Mouse (Mus musculus): ENCODE measurements around the gene Thrb.

Gene Thrb

DNA sequence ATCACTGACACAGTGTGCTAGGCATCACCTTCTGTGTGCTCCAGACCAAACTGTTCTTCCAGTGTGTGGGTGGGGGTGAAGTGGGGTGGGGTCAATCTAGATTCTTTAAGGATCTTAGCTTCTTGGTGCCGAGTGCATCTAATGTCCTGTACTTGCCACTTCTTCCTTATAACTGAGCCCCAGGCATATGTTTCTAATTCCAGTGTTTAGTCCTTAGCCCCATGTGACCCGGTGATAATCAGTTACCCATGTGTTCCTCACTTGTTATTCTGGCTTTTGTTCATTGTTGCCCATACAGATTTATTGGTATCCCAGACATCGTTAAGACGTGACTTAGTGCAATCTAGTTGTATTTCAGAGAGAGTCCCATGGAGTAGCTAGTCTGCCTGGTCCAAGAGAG lies 121.9 kb downstream of the Thrb start:
- no peak for DNase-seq (ENCODE audit: low read depth in 1 of 2, low spot score in 2 of 2)

DNA sequence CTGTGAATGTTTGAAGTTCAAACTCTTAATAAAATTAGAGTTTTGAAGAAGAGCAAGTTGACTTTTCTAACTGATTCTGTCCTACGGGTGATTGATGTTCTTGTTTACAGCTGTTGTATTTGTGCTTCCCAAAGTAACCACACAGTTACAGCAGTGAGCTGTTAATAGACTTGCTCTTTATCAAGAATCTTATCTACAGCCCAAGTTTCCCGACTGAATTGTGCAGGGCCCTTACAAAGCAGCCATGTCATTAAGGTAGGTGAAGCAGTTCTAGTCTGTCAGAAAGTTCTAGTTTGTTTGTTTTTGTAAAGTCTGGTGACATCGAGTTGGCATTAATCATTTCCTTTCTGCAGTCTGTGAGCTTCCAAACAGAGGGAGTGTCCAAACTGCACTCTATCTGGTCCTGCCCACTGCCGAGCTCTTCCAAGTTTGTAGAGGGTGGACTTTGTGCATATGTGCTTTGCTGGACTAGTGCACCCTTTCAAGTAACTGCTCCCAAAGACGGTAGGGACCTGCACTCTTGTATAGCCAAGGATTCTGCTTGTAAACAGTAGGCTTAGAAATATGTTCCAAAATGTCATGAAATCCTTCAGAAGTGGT lies 124.2 kb downstream of the Thrb start:
- DNase-seq (ENCODE audit: low read depth in 1 of 2, low spot score in 2 of 2): no peak

DNA sequence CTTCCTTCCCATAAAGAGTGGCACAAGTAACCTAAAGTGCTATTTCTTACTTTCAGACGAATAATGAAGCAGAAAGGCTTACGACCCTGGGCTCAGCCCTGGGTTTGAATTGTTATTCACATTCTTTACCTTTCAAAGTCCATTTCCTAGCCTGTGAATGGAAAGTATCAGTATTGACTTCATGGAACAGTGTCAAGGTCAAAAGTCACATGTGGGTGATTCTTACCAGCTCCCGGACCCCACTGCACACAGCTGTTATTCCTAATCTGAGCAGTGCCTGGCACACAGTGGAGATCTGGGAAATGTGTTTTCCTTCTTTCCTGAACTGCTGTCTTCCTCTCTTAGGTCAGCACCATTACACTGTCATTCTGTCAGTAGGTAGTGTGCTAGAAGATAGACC lies 125.3 kb downstream of the Thrb start:
- DNase-seq (ENCODE audit: low read depth in 1 of 2, low spot score in 2 of 2): no peak

DNA sequence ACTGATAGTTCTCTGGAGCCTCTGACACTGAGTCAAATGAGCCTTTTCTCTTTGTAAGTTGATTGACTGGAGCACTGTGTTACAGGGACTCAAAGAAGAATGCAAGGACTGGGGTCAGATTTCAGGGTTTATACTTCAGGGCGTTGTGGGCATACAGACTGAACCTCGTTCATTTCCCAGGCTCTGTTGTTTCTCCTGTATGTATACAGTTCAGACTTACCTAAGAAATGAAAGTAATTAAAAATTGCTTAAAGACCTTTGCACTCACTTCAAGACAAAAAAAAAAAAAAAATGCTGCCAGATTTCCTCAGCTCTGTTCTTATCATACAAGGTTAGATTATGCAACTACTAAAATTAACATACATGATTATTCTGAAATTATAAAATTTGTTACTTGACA lies 126.2 kb downstream of the Thrb start:
- no peak for DNase-seq (ENCODE audit: low read depth in 1 of 2, low spot score in 2 of 2)

DNA sequence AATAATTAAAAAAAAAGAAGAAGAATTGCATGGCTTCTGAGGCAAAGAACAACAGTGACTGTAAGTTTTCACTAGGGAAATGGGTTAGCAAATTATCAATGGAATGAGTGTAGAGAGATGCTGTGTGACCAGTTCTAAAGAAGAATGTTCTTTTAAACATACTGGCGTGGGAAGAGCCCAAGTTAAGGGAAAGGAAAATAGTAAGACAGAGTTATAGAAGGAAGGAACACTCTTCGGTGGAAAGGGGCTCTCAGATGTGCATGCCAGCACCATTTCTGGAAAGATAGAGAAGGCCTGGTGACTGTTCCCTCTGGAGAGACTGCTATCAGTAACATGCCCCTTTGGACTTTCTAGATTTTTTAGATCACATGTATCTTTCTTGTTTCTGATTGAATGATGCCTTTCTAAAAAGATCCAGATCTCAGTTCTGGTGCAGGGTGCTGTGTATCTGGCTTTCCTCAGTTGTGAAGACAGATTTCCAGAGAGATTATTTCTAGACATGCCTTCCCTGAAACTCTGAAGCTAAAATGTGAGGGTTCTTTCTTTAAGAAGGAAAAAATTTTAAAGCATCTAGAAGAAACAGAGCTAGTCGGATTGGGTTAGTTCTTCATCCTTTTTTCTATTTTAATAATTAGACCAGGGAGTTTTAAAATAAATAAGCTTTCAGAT lies 144.0 kb downstream of the Thrb start:
- DNase-seq (ENCODE audit: low read depth in 1 of 2, low spot score in 2 of 2): no peak

DNA sequence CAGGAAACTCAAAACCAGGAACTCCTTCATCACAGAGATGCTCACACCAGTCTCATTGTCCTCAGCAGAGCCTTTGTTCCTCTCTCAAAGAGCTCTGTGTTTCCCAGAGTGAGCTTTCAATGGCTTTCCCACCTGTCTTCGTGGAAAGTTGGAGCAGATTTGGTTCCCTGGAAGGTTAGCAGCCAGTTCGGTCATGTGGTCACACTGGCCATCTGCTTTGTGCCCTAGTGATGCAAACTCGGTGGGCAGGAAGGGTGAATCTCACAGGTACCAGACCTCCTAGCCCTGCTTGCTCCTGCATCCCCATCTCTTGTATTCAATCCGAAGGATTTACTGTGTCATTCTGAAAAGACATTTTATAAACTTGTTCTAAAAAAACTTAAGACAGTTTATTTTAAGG lies 151.0 kb downstream of the Thrb start:
- no peak for DNase-seq (ENCODE audit: low read depth in 1 of 2, low spot score in 2 of 2)

DNA sequence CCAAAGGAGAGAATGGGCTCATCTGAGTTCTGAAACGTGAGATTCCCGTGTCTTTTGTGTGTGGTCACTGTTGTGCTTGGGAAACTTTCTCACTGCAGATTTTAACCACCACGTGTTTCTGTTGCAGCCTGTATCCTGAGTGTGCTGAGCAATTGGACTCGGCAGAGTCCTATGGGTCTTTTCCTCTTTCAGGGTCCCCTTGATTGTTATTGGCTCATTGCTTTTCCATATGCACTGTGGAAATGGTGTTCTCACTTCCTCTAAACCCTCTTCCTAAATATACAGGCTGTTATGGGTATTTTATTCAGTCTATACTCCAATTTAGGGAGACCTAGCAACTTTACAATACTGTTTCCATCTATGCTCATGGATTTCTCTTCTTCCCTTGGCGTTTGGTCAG lies 152.4 kb downstream of the Thrb start:
- no peak for DNase-seq (ENCODE audit: low read depth in 1 of 2, low spot score in 2 of 2)

DNA sequence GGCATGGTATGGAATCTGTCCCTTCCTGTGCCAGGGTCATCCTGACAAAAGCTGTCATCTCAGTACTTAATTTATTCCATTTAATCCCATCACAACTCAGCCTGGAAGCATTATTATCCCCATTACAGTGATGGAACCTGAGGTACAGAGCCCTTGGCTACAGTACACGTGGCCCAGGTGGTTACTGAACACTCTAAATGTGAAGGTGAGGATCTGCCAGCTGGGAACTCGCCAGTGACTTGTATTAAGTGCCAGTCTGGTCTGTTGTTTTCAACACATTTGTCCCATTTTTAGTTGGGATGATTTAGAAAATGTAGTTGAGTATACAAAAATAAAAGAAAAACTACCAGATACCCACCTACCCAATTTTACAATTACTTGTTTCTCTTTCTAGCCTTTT lies 155.0 kb downstream of the Thrb start:
- no peak for DNase-seq (ENCODE audit: low read depth in 1 of 2, low spot score in 2 of 2)

DNA sequence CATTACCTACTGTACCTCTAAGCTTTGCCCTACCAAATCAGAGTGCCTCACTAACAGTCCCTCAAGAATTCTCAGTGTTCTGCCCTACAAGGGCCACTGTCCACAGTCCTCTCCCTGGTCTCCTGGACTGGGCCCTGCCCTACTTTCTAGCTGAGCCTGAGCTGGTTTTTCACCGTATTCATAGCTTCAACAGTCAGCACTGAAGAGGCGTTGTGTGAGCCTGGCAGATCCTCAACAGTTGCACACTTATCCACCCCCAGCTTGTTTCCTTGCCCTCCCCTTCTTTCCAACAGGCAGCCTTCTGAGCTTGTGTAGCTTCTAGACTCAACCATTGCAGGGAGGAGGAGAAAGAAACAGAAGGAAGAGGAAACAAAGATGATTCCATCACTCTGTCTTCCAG lies 158.0 kb downstream of the Thrb start:
- no peak for DNase-seq (ENCODE audit: low read depth in 1 of 2, low spot score in 2 of 2)

DNA sequence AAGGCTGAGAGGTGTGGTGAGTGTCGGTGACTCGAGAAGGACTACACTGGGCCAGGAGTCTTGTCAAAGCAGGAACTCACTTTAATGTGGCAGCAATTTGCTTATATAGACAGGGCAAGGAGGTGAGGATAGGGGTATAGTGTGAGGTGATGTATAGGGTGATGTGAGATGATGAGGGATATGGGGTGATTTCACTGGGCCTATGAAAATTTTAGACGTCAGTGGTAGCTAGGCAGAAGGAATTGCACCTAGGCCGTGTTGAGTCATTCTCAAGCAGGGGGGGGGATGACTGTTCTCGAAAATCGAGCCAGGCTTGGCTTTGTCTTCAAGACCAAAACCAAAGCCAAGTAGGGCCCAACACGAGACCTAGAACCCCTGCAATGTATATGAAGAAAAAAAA lies 162.7 kb downstream of the Thrb start:
- DNase-seq (ENCODE audit: low read depth in 1 of 2, low spot score in 2 of 2): no peak

DNA sequence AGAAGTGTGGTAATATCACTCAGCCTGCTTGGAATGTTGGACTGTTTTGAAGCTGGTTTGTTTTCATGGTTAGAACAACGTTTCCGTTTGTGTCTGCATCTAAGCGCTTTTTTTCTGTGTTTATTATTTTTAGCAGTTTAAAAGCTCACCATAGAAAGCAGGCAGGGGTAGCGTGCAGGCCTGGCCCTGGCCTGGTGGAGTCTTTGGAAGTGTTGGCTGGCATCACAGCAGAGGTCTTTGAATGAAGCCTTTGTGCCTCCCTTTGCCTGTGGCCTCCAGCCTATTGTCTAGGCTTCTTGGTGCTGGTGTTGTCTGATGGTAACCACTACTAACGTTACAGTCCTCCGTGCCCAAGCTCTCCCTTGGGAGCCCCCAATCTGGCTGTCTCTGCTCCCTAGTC lies 167.3 kb downstream of the Thrb start:
- no peak for DNase-seq (ENCODE audit: low read depth in 1 of 2, low spot score in 2 of 2)

DNA sequence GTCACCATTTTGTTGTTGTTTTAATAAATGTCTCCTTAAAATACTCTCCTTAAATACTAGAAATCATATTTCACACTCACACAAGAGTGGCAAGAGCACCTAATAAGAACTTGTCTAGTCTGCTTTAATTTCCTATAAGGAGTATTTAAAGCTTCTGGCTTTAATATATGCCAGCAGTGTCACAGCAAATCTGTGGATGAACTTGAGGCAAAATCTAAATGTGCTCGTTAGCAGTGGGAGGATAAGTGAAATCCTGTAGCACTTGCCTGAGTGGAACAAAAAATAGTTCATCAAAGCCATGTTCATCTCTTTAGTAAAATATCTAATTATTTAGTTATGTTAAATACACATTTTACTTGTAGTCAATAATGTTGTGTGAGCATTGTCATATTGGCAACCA lies 175.7 kb downstream of the Thrb start:
- DNase-seq (ENCODE audit: low read depth in 1 of 2, low spot score in 2 of 2): no peak

DNA sequence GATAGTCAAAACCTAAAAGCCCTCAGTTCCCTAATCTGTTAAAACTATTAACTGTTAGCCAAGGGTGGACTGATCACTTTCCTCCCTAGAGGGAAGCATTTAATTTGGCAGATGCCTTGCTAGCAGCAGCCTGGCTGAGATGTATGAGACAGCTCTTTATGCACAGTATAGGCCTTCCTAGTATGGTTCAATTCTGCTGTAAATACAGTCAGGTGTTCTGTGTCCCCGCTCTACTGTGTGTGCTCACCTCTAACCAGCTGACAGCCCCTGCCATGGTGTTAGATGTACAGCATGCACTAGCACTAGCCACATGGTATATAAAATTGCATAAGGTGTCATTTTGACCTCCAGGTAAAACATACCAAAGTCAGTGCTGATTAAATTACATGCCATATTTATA lies 176.7 kb downstream of the Thrb start:
- no peak for DNase-seq (ENCODE audit: low read depth in 1 of 2, low spot score in 2 of 2)

DNA sequence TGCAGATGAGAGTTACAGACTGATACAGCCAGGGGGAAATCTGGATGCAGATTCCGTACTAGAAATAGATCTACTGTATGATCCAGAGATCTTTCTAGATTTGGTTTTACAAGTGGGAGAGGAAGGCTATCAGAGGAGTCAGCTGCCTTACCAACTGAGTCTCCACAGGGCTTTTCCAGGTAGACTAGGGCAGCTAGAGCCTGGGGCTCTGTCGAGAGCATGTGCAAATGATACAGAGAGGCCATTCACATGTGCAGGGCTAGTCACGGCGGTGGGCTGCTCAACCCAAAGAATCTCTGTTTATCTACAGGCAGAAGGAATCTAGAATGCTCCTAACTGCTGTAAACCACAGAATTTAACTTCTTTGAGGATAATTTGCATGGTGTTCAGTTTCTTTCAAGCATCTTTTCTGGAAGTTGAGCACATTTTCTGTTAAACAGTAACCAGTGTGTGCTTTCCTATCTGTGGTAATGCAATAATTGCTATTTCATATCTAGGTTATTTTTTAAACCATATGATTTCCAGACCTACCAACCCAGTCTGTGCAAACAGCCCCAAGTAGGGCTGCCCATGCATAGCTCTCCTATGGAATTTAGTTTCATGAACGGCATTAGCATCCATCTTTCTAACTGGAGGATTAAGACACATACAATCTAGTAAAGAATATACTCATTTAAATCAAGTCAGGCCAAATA lies 185.1 kb downstream of the Thrb start:
- no peak for DNase-seq (ENCODE audit: low read depth in 1 of 2, low spot score in 2 of 2)

DNA sequence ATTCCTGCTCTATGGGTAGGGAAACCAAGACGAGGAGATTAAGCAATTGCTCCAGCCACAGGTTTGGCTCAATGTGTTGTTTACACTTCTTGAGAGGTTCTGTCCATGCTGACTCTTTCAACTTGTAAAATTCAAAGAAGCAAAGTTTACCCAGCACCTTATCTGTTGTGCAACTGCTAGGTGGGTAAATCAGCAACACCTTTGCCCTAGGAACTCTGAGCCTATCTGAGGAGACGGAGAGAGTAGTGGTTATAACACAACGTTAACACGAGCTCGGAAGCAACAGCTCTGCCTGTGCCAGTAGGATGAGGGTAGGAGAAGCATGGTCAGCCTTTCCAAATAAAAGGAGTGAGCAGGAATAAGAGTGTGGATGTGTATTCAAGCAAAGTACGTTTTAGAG lies 185.8 kb downstream of the Thrb start:
- DNase-seq (ENCODE audit: low read depth in 1 of 2, low spot score in 2 of 2): no peak

DNA sequence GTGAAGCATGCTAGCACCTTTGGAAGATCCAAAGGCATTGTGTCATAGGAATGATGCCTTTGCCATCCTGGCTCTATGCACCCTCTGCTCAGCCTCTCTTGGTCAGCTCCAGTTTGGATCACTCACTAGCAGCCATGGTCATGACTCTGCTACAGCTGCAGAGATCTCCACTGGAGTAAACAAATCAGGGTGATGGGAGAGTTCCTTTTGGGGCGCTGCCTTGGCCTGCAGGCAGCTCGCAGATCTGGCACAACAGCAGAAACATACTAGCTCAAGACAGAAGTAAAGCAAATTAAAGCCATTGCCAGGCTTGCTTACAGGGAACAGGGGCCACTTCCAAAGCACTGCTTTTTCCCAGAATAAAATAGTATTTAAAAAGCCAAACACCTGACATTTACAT lies 186.6 kb downstream of the Thrb start:
- DNase-seq (ENCODE audit: low read depth in 1 of 2, low spot score in 2 of 2): no peak

DNA sequence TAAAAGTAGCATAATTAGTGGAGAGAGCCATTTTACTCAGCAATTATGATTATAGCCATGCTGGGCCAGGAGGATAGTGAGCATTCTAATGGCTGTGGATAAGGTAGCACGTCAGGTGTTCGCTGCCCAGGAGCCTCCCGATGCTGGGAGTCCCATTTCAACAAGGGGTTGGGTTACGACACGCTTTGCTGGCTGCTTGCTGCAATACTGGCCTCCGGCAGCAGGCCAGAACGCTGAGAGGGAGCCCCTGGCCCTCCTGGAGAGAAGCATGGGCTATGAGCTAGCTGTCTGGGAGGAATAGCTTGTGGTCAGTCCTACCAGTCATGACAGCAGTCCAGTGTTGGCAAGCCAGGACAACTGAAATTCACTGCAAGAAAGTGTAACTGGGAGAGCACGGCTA lies 187.2 kb downstream of the Thrb start:
- no peak for DNase-seq (ENCODE audit: low read depth in 1 of 2, low spot score in 2 of 2)

DNA sequence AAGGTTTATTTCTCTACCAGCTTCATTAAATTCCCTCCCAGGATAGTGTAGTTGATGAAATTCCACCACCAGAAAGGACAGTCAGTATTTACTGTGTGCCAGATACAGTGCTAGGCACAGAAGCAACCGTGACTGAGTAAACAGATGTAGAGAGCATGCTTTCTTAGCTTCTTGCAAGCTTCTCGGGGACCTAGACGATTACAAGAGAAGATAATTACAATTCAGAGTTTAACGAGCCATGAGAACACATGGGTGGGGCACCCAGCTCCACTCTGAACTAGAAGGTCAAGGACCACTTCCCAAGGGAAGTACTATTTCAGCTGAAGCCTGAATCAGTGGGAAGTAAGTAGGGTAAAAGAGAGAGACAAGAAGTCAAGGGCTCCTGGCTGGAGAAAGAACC lies 190.3 kb downstream of the Thrb start:
- DNase-seq (ENCODE audit: low read depth in 1 of 2, low spot score in 2 of 2): no peak

DNA sequence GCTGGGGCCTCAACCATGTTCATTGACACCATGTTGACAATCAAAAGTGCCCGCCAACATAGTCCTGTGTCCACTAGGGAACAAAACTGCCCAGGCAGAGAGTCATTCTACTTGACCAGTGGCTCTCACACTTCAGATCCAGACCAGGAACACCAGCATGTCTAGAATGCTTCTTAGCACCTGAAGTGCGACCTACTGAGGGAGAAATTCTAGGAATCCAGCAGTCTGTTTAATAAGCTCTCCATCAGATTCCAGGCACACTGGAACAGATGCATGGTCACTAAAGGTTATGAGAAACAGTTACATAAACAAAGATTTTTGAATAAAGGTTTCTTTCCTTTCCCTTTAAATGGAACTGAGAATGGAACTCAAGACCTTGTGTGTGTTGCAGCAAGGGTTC lies 192.2 kb downstream of the Thrb start:
- no peak for DNase-seq (ENCODE audit: low read depth in 1 of 2, low spot score in 2 of 2)

DNA sequence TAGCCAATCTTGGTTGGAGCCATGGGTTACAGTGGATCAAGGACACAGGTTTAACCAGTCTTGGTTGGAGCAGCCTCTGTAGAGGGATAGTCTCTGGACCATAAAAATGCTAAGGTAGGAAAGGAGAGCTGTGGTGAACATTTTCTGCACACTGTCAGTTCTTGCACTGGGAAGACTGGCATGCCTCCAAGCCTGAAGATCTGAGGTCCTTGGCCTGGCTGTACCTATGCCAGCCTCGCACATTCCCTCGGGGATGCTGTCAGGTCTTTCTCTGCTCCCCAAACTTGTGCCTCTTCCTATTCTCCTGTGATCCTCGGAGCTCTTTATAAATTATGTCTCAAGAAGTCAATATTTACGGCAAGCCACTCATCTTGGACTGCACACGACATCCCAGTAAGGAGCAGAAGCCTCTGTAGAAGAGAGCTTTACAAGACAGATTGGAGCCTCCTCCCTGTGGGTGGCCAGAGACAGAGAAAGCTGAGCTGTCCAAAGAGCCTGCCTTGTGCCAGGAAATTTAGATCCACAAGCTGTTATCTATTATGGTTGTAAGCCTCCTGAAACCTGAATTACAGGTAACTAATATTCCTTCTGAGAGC lies 199.8 kb downstream of the Thrb start:
- no peak for DNase-seq (ENCODE audit: low read depth in 1 of 2, low spot score in 2 of 2)

DNA sequence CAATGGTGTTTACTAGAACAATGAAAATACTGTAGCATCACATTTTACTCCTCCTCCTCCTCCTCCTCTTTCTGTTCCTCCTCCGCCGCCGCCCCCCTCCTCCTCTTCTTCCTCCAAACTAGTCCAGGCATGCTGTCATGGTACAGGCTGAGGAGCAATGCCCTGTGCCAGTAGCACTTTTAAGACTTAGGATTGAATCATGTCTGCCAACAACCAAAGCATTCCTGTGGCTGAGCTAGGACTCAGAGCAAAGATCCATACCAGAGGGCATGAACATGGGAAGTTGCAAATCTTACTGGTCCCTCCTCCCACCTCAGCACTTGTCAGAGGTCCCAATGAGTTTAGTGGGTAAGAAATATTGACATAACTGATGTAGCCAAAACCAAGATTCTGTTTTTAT lies 202.6 kb downstream of the Thrb start:
- DNase-seq (ENCODE audit: low read depth in 1 of 2, low spot score in 2 of 2): no peak

DNA sequence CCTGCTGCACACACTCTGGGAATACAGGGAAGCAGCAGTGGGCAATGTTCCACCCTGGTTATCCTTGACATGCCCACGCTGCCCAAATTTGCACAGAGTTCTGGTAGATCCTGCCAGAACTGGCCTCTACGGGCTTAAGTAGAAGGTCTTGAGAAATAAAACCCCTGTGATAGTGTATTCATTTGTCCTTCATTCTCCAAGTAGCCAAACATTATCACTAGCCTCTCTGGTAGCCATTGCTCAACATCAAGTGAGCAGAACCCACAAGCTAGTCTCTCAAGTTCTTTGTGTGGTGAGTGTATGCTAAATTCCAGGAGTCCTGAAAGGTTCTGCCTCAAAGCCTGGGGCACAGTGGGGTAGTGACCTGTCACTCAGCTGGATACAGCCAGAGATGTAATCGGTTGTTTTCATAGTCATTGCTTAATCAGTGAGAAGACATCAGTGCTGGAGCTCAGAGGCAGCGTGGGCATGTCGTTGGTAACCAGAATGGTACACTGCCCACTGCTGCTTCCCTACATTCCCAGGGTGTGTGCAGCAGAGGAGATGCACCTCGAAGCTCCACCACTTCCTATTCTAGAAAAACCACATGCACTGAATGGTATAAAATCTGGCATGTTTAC lies 203.8 kb downstream of the Thrb start:
- DNase-seq (ENCODE audit: low read depth in 1 of 2, low spot score in 2 of 2): no peak
